Mouse (Mus musculus): ENCODE results near the gene Efhb. TPM values are rescaled to one million over a fixed set of nuclear protein-coding genes. Genes with fewer than 3 reads are reported as not detected.
A peak's percentile ranks its signal among the peaks of the same experiment; 100 is the strongest.

Efhb gene
- polyA plus RNA-seq, 1 experiment from 2014 or later, result 0.44 TPM

- 39% methylated on average over 7 of the region's 7 CpGs for WGBS
- DNase-seq (ENCODE audit: low spot score) (no peak), ATAC-seq (ENCODE audit: low FRiP score, low TSS enrichment) (no peak)
- peak overlapping the region; percentile 72 for H3K4me2 ChIP-seq (replicated peaks; ENCODE audit: low read depth)
- H3K36me3 ChIP-seq (ENCODE audit: control insufficient read depth, insufficient read depth, low read length), result peaks cover 3% of the 10 kb centered on the region; the same call in 1 of the 2 replicates
- no peaks in the 10 kb centered on the region for H3K27me3 ChIP-seq (ENCODE audit: control insufficient read depth, insufficient read depth, low read length)
- no peak overlapping the region for H3K27ac ChIP-seq (replicated peaks)
- H3K4me1 ChIP-seq (replicated peaks; ENCODE audit: control insufficient read depth, insufficient read depth), result no peaks in the 10 kb centered on the region
- H3K4me3 ChIP-seq (ENCODE audit: low read depth, low read length), result peak overlapping the region; percentile 97
- H3K9me3 ChIP-seq (ENCODE audit: control insufficient read depth, low read length), result no peaks in the 10 kb centered on the region
- peak overlapping the region; percentile 99 for H3K9ac ChIP-seq (ENCODE audit: low read length)
- TF ChIP-seq EP300 (optimal IDR thresholded peaks at IDR 0.05), result no peak
- TF ChIP-seq CTCF (IDR thresholded peaks at IDR 0.05; ENCODE audit: low read depth), result no peak
Observed at GRCm38 (mm10) chr17:53480433-53480832, 17.3 kb upstream of the Efhb start.

GRCm38 (mm10) chr17:53479604-53480041, 16.5 kb upstream of the Efhb start:
- TF ChIP-seq CTCF (IDR thresholded peaks at IDR 0.05; ENCODE audit: low read depth) (0 out of 2 replicates have a peak, but pooled peaks have one; percentile 30), EP300 (optimal IDR thresholded peaks at IDR 0.05) (no peak)
- H3K4me3 ChIP-seq (ENCODE audit: low read depth, low read length), result peak overlapping the region; percentile 97
- H3K27me3 ChIP-seq (ENCODE audit: control insufficient read depth, insufficient read depth, low read length), result no peaks in the 10 kb centered on the region
- H3K4me1 ChIP-seq (replicated peaks; ENCODE audit: control insufficient read depth, insufficient read depth), result no peaks in the 10 kb centered on the region
- peaks cover 3% of the 10 kb centered on the region; the same call in 1 of the 2 replicates for H3K36me3 ChIP-seq (ENCODE audit: control insufficient read depth, insufficient read depth, low read length)
- peak overlapping the region; percentile 99 for H3K9ac ChIP-seq (ENCODE audit: low read length)
- peak overlapping the region; percentile 100 for H3K27ac ChIP-seq (replicated peaks)
- ATAC-seq (ENCODE audit: low FRiP score, low TSS enrichment) (peak; percentile 70), DNase-seq (ENCODE audit: low spot score) (peak; percentile 77)
- peak overlapping the region; percentile 72 for H3K4me2 ChIP-seq (replicated peaks; ENCODE audit: low read depth)
- no peaks in the 10 kb centered on the region for H3K9me3 ChIP-seq (ENCODE audit: control insufficient read depth, low read length)
- 1% methylated on average over 17 of the region's 33 CpGs for WGBS

- Histone ChIP-seq H3K27me3 (ENCODE audit: control insufficient read depth, insufficient read depth, low read length) (no peaks in the 10 kb centered on the region), H3K4me3 (ENCODE audit: low read depth, low read length) (peak within 1 kb of the TSS; percentile 97), H3K36me3 (ENCODE audit: control insufficient read depth, insufficient read depth, low read length) (no peaks in the 10 kb centered on the region), H3K9ac (ENCODE audit: low read length) (peak within 1 kb of the TSS; percentile 99), H3K27ac (replicated peaks) (peak within 1 kb of the TSS; percentile 100), H3K4me1 (replicated peaks; ENCODE audit: control insufficient read depth, insufficient read depth) (no peaks in the 10 kb centered on the region), H3K4me2 (replicated peaks; ENCODE audit: low read depth) (peak within 1 kb of the TSS; percentile 72), H3K9me3 (ENCODE audit: control insufficient read depth, low read length) (no peaks in the 10 kb centered on the region)
- WGBS, result under 1% methylated on average over 60 of the region's 82 CpGs
- DNase-seq (ENCODE audit: low spot score) (peak; percentile 99), ATAC-seq (ENCODE audit: low FRiP score, low TSS enrichment) (peak; percentile 98)
- TF ChIP-seq CTCF (IDR thresholded peaks at IDR 0.05; ENCODE audit: low read depth) (peak; percentile 63), EP300 (optimal IDR thresholded peaks at IDR 0.05) (peak; percentile 87)
Observed at GRCm38 (mm10) chr17:53478858-53479603, 15.9 kb upstream of the Efhb start, which contains the start of gene Rab5a. Gene Rab5a (plus strand): TSS chr17:53479234.

GRCm38 (mm10) chr17:53478066-53478857, 15.1 kb upstream of the Efhb start:
- Histone ChIP-seq H3K27ac (replicated peaks) (peak overlapping the region; percentile 100), H3K27me3 (ENCODE audit: control insufficient read depth, insufficient read depth, low read length) (no peaks in the 10 kb centered on the region), H3K36me3 (ENCODE audit: control insufficient read depth, insufficient read depth, low read length) (no peaks in the 10 kb centered on the region), H3K4me2 (replicated peaks; ENCODE audit: low read depth) (peak overlapping the region; percentile 70), H3K9me3 (ENCODE audit: control insufficient read depth, low read length) (no peaks in the 10 kb centered on the region), H3K4me3 (ENCODE audit: low read depth, low read length) (peak overlapping the region; percentile 97), H3K4me1 (replicated peaks; ENCODE audit: control insufficient read depth, insufficient read depth) (no peaks in the 10 kb centered on the region), H3K9ac (ENCODE audit: low read length) (peak overlapping the region; percentile 84)
- ATAC-seq (ENCODE audit: low FRiP score, low TSS enrichment) (no peak; the same call in 1 of the 2 replicates), DNase-seq (ENCODE audit: low spot score) (peak; percentile 16)
- 3% methylated on average over 15 of the region's 15 CpGs for WGBS
- TF ChIP-seq EP300 (optimal IDR thresholded peaks at IDR 0.05) (no peak), CTCF (IDR thresholded peaks at IDR 0.05; ENCODE audit: low read depth) (no peak)

GRCm38 (mm10) chr17:53468697-53469096, 5.6 kb upstream of the Efhb start:
- TF ChIP-seq CTCF (IDR thresholded peaks at IDR 0.05; ENCODE audit: low read depth) (no peak), EP300 (optimal IDR thresholded peaks at IDR 0.05) (no peak)
- Histone ChIP-seq H3K27me3 (ENCODE audit: control insufficient read depth, insufficient read depth, low read length) (no peaks in the 10 kb centered on the region), H3K9me3 (ENCODE audit: control insufficient read depth, low read length) (no peaks in the 10 kb centered on the region), H3K4me3 (ENCODE audit: low read depth, low read length) (no peak overlapping the region), H3K36me3 (ENCODE audit: control insufficient read depth, insufficient read depth, low read length) (no peaks in the 10 kb centered on the region), H3K9ac (ENCODE audit: low read length) (no peak overlapping the region), H3K4me2 (replicated peaks; ENCODE audit: low read depth) (no peak overlapping the region), H3K27ac (replicated peaks) (no peak overlapping the region), H3K4me1 (replicated peaks; ENCODE audit: control insufficient read depth, insufficient read depth) (no peaks in the 10 kb centered on the region)
- DNase-seq (ENCODE audit: low spot score), result no peak
- no peak for ATAC-seq (ENCODE audit: low FRiP score, low TSS enrichment)

Measured in stomach, postnatal 0 days (tissue).